Mouse (Mus musculus) embryonic facial prominence, embryonic 14.5 days (tissue): ENCODE data around the gene Sf3b1. TPM values are rescaled to one million over a fixed set of nuclear protein-coding genes. Genes with fewer than 3 reads are reported as not detected.
A peak's percentile ranks its signal among the peaks of the same experiment; 100 is the strongest.
"Not testable (repeated sequence)": the region's sequence is repeated elsewhere in the genome, so short reads cannot be mapped to it uniquely, and the experiment has no call there.

ENCODE experiments used
- ATAC-seq: fragments of 200-750 bp; cut with Nextera tagmentation; 2 replicates; pipeline ENCODE4 v1.8.0; 2017; ENCODE audit warnings: low read depth, moderate number of reproducible peaks, moderate TSS enrichment
- DNase-seq: peaks from one replicate; pipeline ENCODE4 v3.0.0-alpha.2; 2015; ENCODE audit warnings: low spot score
- H3K27ac ChIP-seq: fragments of 300-500 bp; sonication (generic); replicated peaks from 2 replicates; pipeline ENCODE4 v1.5.1; 2014; ENCODE audit warnings: low read depth, mild to moderate bottlenecking, low read length, moderate library complexity
- H3K27me3 ChIP-seq: fragments of 300-500 bp; sonication (generic); replicated peaks from 2 replicates; pipeline ENCODE4 v1.6.1; 2014; ENCODE audit warnings: low read length; ENCODE audit not compliant: control insufficient read depth, insufficient read depth
- H3K36me3 ChIP-seq: fragments of 300-500 bp; sonication (generic); 2 replicates; pipeline ENCODE4 v1.6.1; 2014; ENCODE audit warnings: low read length, mixed read lengths; ENCODE audit not compliant: control insufficient read depth, insufficient read depth
- H3K4me1 ChIP-seq: fragments of 300-500 bp; sonication (generic); 2 replicates; pipeline ENCODE4 v1.6.1; 2014; ENCODE audit warnings: antibody characterized with exemption, low read length; ENCODE audit not compliant: control insufficient read depth, insufficient read depth
- H3K4me2 ChIP-seq: fragments of 300-500 bp; sonication (generic); 2 replicates; pipeline ENCODE4 v1.6.1; 2014; ENCODE audit warnings: low read depth, mild to moderate bottlenecking, low read length, moderate library complexity, mixed read lengths
- H3K4me3 ChIP-seq: fragments of 300-500 bp; sonication (generic); 2 replicates; pipeline ENCODE4 v1.5.1; 2014; ENCODE audit warnings: low read depth, mild to moderate bottlenecking, low read length
- H3K9ac ChIP-seq: fragments of 300-500 bp; sonication (generic); 2 replicates; pipeline ENCODE4 v1.6.1; 2014; ENCODE audit warnings: low read depth, mild to moderate bottlenecking, low read length, moderate library complexity, mixed read lengths
- H3K9me3 ChIP-seq: fragments of 300-500 bp; sonication (generic); 2 replicates; pipeline ENCODE4 v1.6.1; 2016; ENCODE audit warnings: low read length; ENCODE audit not compliant: control insufficient read depth
- WGBS: fragments of 180-500 bp; shearing (Covaris S2); extraction: QIAGEN DNeasy Blood & Tissue Kit; methylation state at CpG from one replicate; pipeline ENCODE4 v1.1.7; 2014; 5-methylcytosine and 5-hydroxymethylcytosine counted together
- polyA plus RNA-seq: library from polyadenylated mRNA; unstranded; fragments of >200 nt; fragmentation: Nextera tagmentation; extraction: Ambion mirVana; gene quantifications from 2 replicates; pipeline ENCODE4 v1.2.1, GENCODE M21; 2014

Gene Sf3b1
- 275 and 304 TPM in 2 replicates for polyA plus RNA-seq

GRCm38 (mm10) chr1:55027253-55027801 is at the start of gene Sf3b1:
Sf3b1 (minus strand) TSS chr1:55027481.
- Histone ChIP-seq H3K9me3 (no peaks in the 10 kb centered on the region), H3K4me1 (peaks cover 7% of the 10 kb centered on the region; the same call in 1 of the 2 replicates), H3K4me2 (peak within 1 kb of the TSS; percentile 92), H3K27me3 (no peaks in the 10 kb centered on the region), H3K27ac (peak within 1 kb of the TSS; percentile 94), H3K4me3 (peak within 1 kb of the TSS; percentile 66), H3K36me3 (peaks cover 7% of the 10 kb centered on the region; the same call in 1 of the 2 replicates), H3K9ac (peak within 1 kb of the TSS; percentile 93)
- DNase-seq: peak; percentile 98
- WGBS: 2% methylated on average over 38 of the region's 46 CpGs
- peak; percentile 99 for ATAC-seq

- no peaks in the 10 kb centered on the region for H3K27me3 ChIP-seq
- H3K9ac ChIP-seq: no peak overlapping the region
- ATAC-seq (no peak), DNase-seq (no peak)
- no peak overlapping the region for H3K4me3 ChIP-seq
- H3K36me3 ChIP-seq: peaks cover 54% of the 10 kb centered on the region
- H3K4me1 ChIP-seq: no peaks in the 10 kb centered on the region
- no peak overlapping the region for H3K27ac ChIP-seq
- H3K4me2 ChIP-seq: no peak overlapping the region
- no peaks in the 10 kb centered on the region for H3K9me3 ChIP-seq
These were observed 49.1 kb upstream of the Sf3b1 start for GRCm38 (mm10) chr1:55076395-55076743.

- Histone ChIP-seq H3K4me1 (no peaks in the 10 kb centered on the region), H3K4me3 (no peak overlapping the region), H3K9ac (no peak overlapping the region), H3K4me2 (no peak overlapping the region), H3K27me3 (no peaks in the 10 kb centered on the region), H3K36me3 (peaks cover 52% of the 10 kb centered on the region), H3K27ac (no peak overlapping the region), H3K9me3 (no peaks in the 10 kb centered on the region)
- 80% methylated on average over 5 of the region's 5 CpGs for WGBS
- no peak for DNase-seq
- ATAC-seq: no peak
These were observed 48.5 kb upstream of the Sf3b1 start for GRCm38 (mm10) chr1:55075652-55076394.

- Histone ChIP-seq H3K4me2 (no peak overlapping the region), H3K4me1 (no peaks in the 10 kb centered on the region), H3K36me3 (peaks cover 45% of the 10 kb centered on the region), H3K4me3 (no peak overlapping the region), H3K27ac (no peak overlapping the region), H3K9me3 (no peaks in the 10 kb centered on the region), H3K9ac (no peak overlapping the region), H3K27me3 (no peaks in the 10 kb centered on the region)
- 47% methylated on average over 2 of the region's 2 CpGs for WGBS
- no peak for ATAC-seq
- DNase-seq: no peak
These were observed 47.5 kb upstream of the Sf3b1 start for GRCm38 (mm10) chr1:55074757-55075156.

GRCm38 (mm10) chr1:55072328-55072727 is 45.0 kb upstream of the Sf3b1 start:
- ATAC-seq, H3K4me2 ChIP-seq, H3K27me3 ChIP-seq, H3K27ac ChIP-seq, H3K4me1 ChIP-seq, H3K9me3 ChIP-seq, H3K4me3 ChIP-seq, H3K9ac ChIP-seq, DNase-seq: not testable (repeated sequence)
- H3K36me3 ChIP-seq: peaks cover 34% of the 10 kb centered on the region

- Histone ChIP-seq H3K4me1 (no peaks in the 10 kb centered on the region), H3K4me2 (no peak overlapping the region), H3K9me3 (no peaks in the 10 kb centered on the region), H3K27ac (no peak overlapping the region), H3K27me3 (no peaks in the 10 kb centered on the region), H3K9ac (no peak overlapping the region), H3K36me3 (peaks cover 34% of the 10 kb centered on the region), H3K4me3 (no peak overlapping the region)
- ATAC-seq (no peak), DNase-seq (no peak)
- 91% methylated on average over 4 of the region's 4 CpGs for WGBS
These were observed 34.5 kb upstream of the Sf3b1 start for GRCm38 (mm10) chr1:55061772-55062171.

GRCm38 (mm10) chr1:55061099-55061498 is 33.8 kb upstream of the Sf3b1 start:
- Histone ChIP-seq H3K4me2 (no peak overlapping the region), H3K36me3 (peaks cover 35% of the 10 kb centered on the region), H3K4me1 (no peaks in the 10 kb centered on the region), H3K9me3 (no peaks in the 10 kb centered on the region), H3K27me3 (no peaks in the 10 kb centered on the region), H3K9ac (no peak overlapping the region), H3K4me3 (no peak overlapping the region), H3K27ac (no peak overlapping the region)
- ATAC-seq (no peak), DNase-seq (no peak)
- 92% methylated on average over 5 of the region's 5 CpGs for WGBS

GRCm38 (mm10) chr1:55058383-55058782 is 31.1 kb upstream of the Sf3b1 start:
- ATAC-seq: not testable (repeated sequence)

More at GRCm38 (mm10) chr1:55058383-55058782, 31.1 kb upstream of the Sf3b1 start:
- not testable (repeated sequence) for H3K4me2 ChIP-seq, H3K9ac ChIP-seq, H3K9me3 ChIP-seq, H3K27ac ChIP-seq, H3K4me1 ChIP-seq, DNase-seq, H3K4me3 ChIP-seq, H3K27me3 ChIP-seq
- H3K36me3 ChIP-seq: peaks cover 24% of the 10 kb centered on the region
- 77% methylated on average over 2 of the region's 3 CpGs for WGBS
